Mouse (Mus musculus) gastrocnemius, postnatal 14 days (tissue): ENCODE measurements around the gene Slc6a4. TPM values are rescaled to one million over a fixed set of nuclear protein-coding genes. Genes with fewer than 3 reads are reported as not detected.
"Not testable (repeated sequence)": the region's sequence is repeated elsewhere in the genome, so short reads cannot be mapped to it uniquely, and the experiment has no call there.

Experiments used
- DNase-seq: peaks from one replicate; pipeline ENCODE4 v3.0.0; 2021; ENCODE audit warnings: mixed read lengths
- intact Hi-C: fragments of 180-260 bp; cut with DNase I; formaldehyde crosslinking; loops from one replicate; pipeline ENCODE4 v1.15.1; 2025; ENCODE audit warnings: low total_unique reads
- total RNA-seq, 2 experiments: library from RNA; stranded (reverse); gene quantifications; 2 replicates each; pipeline ENCODE4 v1.2.3; 2021

Gene Slc6a4
- total RNA-seq, 2 experiments from 2014 or later: 0.40 to 0.49 TPM

GRCm38 (mm10) chr11:77009069-77010025 lies 10.9 kb downstream of the Slc6a4 start:
- no peak for DNase-seq
- intact Hi-C loops: no loop called here

GRCm38 (mm10) chr11:77010762-77011475 lies 12.5 kb downstream of the Slc6a4 start:
- intact Hi-C loops: no loop called here
- DNase-seq: no peak

GRCm38 (mm10) chr11:77018046-77018445 lies 19.6 kb downstream of the Slc6a4 start:
- no peak for DNase-seq
- intact Hi-C loops: no loop called here

- intact Hi-C loops: no loop called here
- DNase-seq: no peak
Observed at GRCm38 (mm10) chr11:77019539-77019938, 21.1 kb downstream of the Slc6a4 start.

GRCm38 (mm10) chr11:77021749-77022396 lies 23.5 kb downstream of the Slc6a4 start:
- no peak for DNase-seq
- intact Hi-C loops: no loop called here

GRCm38 (mm10) chr11:77026559-77026958 lies 28.2 kb downstream of the Slc6a4 start:
- no peak for DNase-seq
- intact Hi-C loops: no loop called here

- DNase-seq: no peak
- intact Hi-C loops: no loop called here
Observed at GRCm38 (mm10) chr11:77028157-77028556, 29.8 kb downstream of the Slc6a4 start.

- no peak for DNase-seq
- intact Hi-C loops: no loop called here
Observed at GRCm38 (mm10) chr11:77031151-77031934, 32.9 kb downstream of the Slc6a4 start.

GRCm38 (mm10) chr11:77041891-77042290 lies 43.5 kb downstream of the Slc6a4 start:
- intact Hi-C loops: no loop called here
- DNase-seq: no peak

- DNase-seq: no peak
- intact Hi-C loops: no loop called here
Observed at GRCm38 (mm10) chr11:77042816-77043215, 44.4 kb downstream of the Slc6a4 start.

- intact Hi-C loops: no loop called here
- no peak for DNase-seq
Observed at GRCm38 (mm10) chr11:77061951-77062350, 63.5 kb downstream of the Slc6a4 start.

- intact Hi-C loops: no loop called here
Observed at GRCm38 (mm10) chr11:77063406-77063805, 65.0 kb downstream of the Slc6a4 start.

GRCm38 (mm10) chr11:77068825-77069224 lies 70.4 kb downstream of the Slc6a4 start:
- no peak for DNase-seq
- intact Hi-C loops: no loop called here

More at GRCm38 (mm10) chr11:77063406-77063805, 65.0 kb downstream of the Slc6a4 start:
- no peak for DNase-seq

GRCm38 (mm10) chr11:77070721-77071120 lies 72.3 kb downstream of the Slc6a4 start:
- DNase-seq: no peak
- intact Hi-C loops: no loop called here

GRCm38 (mm10) chr11:77077331-77077730 lies 78.9 kb downstream of the Slc6a4 start:
- DNase-seq, intact Hi-C loops: not testable (repeated sequence)

GRCm38 (mm10) chr11:77077792-77078191 lies 79.4 kb downstream of the Slc6a4 start:
- intact Hi-C loops: no loop called here
- peak; percentile 12 for DNase-seq

GRCm38 (mm10) chr11:77078273-77079134 lies 80.1 kb downstream of the Slc6a4 start, which contains the start of gene Nsrp1:
Gene Nsrp1, minus strand, starts transcription at chr11:77078435.
- intact Hi-C loops: no loop called here

GRCm38 (mm10) chr11:77079361-77079760 lies 81.0 kb downstream of the Slc6a4 start:
- intact Hi-C loops: no loop called here
- no peak for DNase-seq

More at GRCm38 (mm10) chr11:77078273-77079134, 80.1 kb downstream of the Slc6a4 start, which contains the start of gene Nsrp1:
- DNase-seq: peak; percentile 93
